Mouse (Mus musculus): Measurements from ENCODE around the gene Fzd5. TPM values are rescaled to one million over a fixed set of nuclear protein-coding genes. Genes with fewer than 3 reads are reported as not detected.
A peak's percentile ranks its signal among the peaks of the same experiment; 100 is the strongest.

Gene Fzd5
- total RNA-seq (2015; ENCODE audit: low replicate concordance): 6.1 and 10.1 TPM in 2 replicates
- total RNA-seq (2017; ENCODE audit: low replicate concordance): 8.9 and 11.6 TPM in 2 replicates

DNA sequence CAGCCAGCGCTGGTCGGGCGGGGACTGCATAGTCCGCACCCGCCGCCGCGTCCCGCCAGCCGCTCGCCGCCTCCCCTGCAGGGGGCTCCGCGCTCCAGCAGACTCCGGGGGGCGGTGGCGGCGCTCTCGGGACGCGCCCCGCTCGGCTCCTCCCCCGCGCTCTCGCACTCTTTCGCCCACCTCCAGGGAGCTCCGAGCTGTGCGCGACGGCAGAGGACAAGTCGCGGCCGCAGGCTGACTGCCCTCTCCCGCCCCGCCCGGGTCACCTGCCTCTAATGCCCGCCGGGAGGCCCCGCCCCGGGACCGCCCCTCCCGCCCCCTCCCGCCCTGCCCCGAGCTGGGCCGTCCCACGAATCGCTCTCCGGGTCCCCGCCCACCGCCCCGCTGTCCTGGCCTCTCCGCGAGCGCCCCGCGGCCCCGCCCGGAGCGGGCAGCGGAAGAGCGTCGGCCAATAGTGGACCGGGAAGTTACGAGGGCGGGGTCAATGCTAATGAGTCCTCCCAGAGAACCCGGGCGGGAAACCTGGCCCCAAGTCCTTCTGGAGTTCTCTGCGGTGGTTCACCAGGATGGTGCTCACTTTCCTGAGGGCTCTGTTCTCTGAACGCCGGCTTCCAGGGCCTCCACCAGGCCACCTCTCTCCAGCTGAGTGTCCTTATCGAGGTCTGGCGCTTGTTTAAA is at the start of gene Fzd5:
TSS of gene Fzd5 (minus strand) at position 250 of the 678 bp plus-strand sequence.
- ATAC-seq (replicated peaks; ENCODE audit: low FRiP score, poor library complexity, severe bottlenecking): peak; percentile 85

DNA sequence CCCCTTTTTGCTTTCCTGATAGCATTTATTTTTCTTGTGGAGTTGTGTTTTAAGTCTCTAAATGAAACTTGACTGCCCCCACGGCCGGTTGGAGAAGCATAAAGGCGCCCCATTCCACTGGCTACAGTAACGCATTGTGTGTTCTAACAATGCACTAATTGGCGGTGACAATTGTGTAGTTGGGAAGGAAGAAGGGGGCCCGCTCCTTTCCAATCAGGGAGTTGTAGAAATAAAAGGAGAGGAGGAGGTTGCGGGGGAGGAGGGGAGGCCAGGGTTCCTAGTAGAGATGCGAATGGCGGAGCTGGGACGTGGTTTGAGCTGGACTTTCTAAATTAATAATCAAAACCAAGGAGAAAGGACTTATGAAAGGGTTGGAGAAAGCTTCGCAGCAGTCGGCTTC is 42.3 kb upstream of the Fzd5 start:
- no peak for ATAC-seq (replicated peaks; ENCODE audit: low FRiP score, poor library complexity, severe bottlenecking)

GRCm38 (mm10) chr1:64779415-64779814 is 41.9 kb upstream of the Fzd5 start:
- no peak for ATAC-seq (replicated peaks; ENCODE audit: low FRiP score, poor library complexity, severe bottlenecking)

GRCm38 (mm10) chr1:64773305-64773704 is 35.8 kb upstream of the Fzd5 start:
- ATAC-seq (replicated peaks; ENCODE audit: low FRiP score, poor library complexity, severe bottlenecking): 0 out of 2 replicates have a peak, but pooled peaks have one; percentile 25

- ATAC-seq (replicated peaks; ENCODE audit: low FRiP score, poor library complexity, severe bottlenecking): no peak
These were observed 32.6 kb upstream of the Fzd5 start for GRCm38 (mm10) chr1:64770169-64770568.

DNA sequence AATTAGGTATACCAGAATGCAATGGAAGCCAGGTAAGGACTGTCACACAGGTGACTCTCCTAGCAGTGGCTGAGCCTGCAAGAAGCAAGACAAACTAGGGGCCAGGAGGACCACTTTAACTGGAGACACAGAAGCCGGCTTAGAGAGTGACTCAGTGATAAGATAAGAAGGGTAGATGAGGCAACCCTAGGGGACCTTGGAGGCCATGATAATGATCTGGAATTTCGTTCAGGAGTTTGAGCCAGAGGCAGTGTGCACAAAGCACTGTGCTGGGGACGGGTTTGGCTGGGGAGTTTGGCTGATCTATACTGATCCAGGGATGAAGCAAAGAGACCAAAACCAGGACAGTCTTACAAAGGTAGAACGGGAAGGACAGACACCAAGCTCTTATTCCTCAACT is 24.1 kb upstream of the Fzd5 start:
- ATAC-seq (replicated peaks; ENCODE audit: low FRiP score, poor library complexity, severe bottlenecking): no peak

GRCm38 (mm10) chr1:64757766-64758165 is 20.2 kb upstream of the Fzd5 start:
- ATAC-seq (replicated peaks; ENCODE audit: low FRiP score, poor library complexity, severe bottlenecking): no peak

DNA sequence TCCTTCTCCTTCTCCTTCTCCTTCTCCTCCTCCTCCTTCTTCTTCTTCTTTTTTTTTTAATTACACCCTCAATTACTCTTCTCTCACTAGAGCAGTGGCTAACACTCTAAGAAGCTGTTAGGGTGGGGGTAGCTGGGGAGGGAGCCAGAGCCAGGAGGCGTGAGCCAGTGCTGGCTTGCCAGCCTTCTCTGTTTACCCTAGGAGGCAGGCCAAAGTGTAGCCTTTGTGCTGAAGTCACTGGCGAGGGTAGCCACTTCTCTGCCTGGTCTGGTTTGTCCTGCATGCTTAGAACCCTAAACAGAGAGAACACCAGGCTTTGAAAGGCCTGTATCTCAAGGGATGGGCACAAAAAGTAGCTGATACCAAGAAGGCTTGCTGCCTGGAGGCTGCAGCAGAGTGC is 19.7 kb upstream of the Fzd5 start:
- ATAC-seq (replicated peaks; ENCODE audit: low FRiP score, poor library complexity, severe bottlenecking): no peak

DNA sequence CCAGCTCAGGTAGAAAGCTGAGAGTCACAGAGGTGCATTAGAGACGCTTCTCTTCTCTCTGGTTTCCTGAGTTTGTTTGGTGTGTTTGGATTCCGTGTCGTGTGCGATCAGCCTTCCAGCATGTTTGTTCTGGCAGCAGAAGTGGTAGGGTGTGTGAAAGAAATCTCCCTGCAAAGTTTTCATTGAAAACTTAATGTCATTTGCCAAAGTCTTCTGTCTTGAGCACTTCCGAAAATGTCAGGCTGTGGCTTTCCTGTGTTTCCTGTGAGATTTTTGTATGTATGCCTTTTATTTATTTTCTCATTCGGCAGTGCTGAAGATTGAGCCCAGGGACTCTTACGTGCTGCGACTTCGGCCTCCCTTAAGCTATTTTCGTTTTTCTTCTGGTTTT is 19.1 kb upstream of the Fzd5 start:
- no peak for ATAC-seq (replicated peaks; ENCODE audit: low FRiP score, poor library complexity, severe bottlenecking)

DNA sequence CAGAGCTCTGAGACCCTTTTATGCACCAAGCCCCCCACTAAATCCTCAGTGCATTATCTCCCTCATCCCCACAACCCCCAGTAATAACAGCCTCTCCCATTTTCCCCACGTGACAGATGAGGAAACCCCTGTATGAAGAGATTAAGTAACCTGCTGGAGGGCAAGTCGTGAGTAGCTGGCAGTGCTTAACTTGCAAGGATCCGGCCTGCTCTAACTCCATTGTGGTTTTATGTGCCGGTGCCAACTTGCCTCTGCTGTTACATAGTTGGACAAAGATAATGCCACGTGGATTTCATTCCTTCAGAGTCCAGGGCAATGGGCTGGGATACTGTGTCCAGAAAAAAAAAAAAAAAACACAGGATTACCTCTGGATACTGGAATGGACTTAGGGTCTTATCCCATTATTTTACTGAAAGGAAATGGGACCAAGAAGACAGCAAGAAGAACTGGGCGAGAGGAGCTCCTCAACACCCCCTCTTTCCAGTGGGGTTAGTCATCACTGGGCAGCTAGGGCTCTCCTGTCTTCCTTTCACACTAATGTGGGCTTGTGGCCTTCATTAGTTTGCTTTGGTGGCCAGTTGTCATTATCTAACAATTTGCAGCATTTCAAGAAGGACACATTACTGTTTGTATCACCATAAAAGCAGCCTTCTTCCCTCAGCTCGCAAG is 18.6 kb upstream of the Fzd5 start:
- no peak for ATAC-seq (replicated peaks; ENCODE audit: low FRiP score, poor library complexity, severe bottlenecking)

DNA sequence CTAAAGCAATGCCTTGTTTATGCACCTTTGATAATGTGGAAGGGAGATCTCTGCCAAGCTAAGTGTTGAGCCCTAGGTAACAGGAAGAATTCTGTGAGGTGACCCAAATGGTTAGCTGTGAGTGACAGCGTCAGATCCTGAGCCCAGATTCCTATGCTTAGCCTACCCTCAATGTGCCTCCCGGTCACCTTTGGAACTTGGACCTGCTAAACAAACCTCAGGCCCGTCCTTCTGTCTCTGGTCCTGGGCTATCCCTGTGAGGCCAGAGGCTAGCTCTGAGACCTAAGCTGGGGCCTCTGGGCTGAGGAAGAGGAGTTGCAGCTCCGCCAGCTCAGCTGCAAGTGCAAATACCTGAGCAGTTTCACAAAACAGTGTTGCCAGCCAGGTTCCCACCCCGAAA is 17.1 kb upstream of the Fzd5 start:
- no peak for ATAC-seq (replicated peaks; ENCODE audit: low FRiP score, poor library complexity, severe bottlenecking)

GRCm38 (mm10) chr1:64753668-64754067 is 16.1 kb upstream of the Fzd5 start:
- no peak for ATAC-seq (replicated peaks; ENCODE audit: low FRiP score, poor library complexity, severe bottlenecking)

DNA sequence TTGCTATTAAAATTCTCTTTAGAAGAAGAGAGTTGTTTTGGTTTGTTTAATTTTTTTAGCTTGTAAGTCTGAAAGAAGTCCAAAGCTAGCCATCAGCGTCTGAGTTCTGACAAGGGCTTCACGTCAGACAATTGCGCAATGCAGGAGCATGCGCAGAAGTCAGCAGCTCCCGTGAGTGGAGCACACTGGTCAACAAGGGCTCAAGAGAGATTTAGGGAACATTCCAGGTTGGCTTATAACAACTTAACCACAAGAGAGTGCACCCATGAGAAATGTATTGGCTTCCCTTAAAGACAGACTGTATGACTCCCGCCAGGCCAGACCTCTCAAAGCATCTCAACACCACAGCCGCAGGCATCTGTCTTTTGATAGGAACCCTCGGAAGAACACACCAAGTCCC is 15.6 kb upstream of the Fzd5 start:
- no peak for ATAC-seq (replicated peaks; ENCODE audit: low FRiP score, poor library complexity, severe bottlenecking)

GRCm38 (mm10) chr1:64744616-64745015 is 7.1 kb upstream of the Fzd5 start:
- no peak for ATAC-seq (replicated peaks; ENCODE audit: low FRiP score, poor library complexity, severe bottlenecking)

- ATAC-seq (replicated peaks; ENCODE audit: low FRiP score, poor library complexity, severe bottlenecking): no peak
These were observed 5.3 kb upstream of the Fzd5 start for GRCm38 (mm10) chr1:64742741-64743408.

DNA sequence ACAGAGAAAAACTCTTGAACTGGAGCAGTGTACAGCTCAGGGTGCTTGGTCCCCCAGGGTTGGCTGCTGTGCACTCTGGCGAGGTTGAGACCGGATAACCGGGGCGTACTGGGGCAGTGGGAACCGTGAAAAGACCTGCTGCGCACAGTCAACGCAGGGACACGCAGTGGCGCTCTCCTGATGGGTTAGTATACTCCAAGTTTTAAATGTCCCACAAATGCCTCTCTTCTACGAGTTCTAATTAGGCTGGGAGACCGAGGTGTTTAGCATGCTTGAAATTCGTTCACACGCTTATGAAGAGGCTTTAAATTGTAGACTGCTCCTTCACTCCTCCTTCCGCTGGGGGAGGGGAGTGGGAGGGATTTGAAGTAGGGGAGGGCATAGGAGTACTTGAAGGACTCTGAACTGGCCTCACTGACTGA is 1.1 kb upstream of the Fzd5 start:
- 0 out of 2 replicates have a peak, but pooled peaks have one; percentile 25 for ATAC-seq (replicated peaks; ENCODE audit: low FRiP score, poor library complexity, severe bottlenecking)

DNA sequence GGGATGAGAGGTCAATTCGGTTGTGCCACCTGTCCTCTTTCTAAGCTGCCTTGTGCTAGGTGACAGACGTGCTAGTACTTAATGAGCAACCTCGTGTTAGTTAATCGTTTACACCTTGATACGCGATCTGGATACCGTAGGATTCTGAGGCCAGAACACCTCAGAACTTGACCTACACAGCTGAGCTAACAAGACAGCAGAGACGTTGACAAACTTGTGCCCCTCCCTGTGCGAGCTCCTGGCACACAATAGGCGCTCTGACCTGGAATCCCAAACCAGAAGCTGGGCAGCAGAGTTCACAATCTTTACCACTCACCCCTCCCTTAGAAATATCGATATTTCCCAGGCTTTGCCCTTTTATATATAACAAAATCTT is 617 bp upstream of the Fzd5 start:
- peak; percentile 33 for ATAC-seq (replicated peaks; ENCODE audit: low FRiP score, poor library complexity, severe bottlenecking)

DNA sequence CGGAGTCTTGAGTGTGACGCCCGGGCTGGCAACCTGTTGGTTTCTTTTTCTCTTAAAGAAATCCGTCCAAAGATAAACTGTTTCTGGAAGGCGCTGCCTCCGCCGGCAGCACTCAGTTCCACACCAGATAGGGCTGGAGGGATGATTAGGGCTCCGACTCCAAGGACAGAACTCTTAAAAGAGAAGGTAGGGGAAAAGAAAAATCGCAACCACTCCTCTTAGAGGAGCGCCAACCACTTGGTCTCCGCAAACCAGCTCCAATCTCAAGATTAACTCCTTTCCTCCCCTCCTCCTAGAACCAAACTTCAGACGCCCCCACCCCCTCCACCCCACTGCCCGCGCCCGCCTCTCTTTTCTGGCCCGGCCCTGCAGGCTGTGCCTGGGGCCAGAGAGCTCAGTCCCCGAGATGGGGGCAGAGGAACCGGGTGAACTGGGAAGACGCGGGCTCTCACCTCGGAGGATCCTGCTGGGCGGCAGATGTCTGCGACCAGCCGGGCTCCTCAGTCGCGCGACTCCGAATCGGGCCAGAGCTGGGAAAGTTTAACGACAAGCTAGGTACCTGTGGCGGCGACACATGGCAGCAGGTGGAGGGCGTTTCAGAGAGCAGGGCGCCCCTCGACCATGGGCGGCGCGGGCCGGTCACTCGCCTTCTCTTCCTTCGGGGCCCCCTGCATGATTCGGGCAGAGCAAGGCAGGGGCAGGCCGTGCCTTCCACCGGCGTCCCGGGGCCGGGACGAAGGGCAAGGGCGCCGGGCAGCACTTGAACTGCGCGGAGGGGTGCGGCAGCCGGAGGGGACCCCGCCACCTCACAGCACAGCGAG is 660 bp downstream of the Fzd5 start:
- no peak for ATAC-seq (replicated peaks; ENCODE audit: low FRiP score, poor library complexity, severe bottlenecking)

- ATAC-seq (replicated peaks; ENCODE audit: low FRiP score, poor library complexity, severe bottlenecking): peak; percentile 27; the same call in 1 of the 2 replicates
These were observed 1.5 kb downstream of the Fzd5 start for GRCm38 (mm10) chr1:64735781-64736680.

All from erythroid progenitor cell, adult 5-6 weeks (primary cell).